Mouse (Mus musculus) cerebellum, adult 18-20 months (tissue): ENCODE measurements around the gene Snx29.

Source experiments
- DNase-seq, 2 experiments: peaks; one replicate each; pipeline ENCODE4 v3.0.0; 2021

Snx29 gene

DNA sequence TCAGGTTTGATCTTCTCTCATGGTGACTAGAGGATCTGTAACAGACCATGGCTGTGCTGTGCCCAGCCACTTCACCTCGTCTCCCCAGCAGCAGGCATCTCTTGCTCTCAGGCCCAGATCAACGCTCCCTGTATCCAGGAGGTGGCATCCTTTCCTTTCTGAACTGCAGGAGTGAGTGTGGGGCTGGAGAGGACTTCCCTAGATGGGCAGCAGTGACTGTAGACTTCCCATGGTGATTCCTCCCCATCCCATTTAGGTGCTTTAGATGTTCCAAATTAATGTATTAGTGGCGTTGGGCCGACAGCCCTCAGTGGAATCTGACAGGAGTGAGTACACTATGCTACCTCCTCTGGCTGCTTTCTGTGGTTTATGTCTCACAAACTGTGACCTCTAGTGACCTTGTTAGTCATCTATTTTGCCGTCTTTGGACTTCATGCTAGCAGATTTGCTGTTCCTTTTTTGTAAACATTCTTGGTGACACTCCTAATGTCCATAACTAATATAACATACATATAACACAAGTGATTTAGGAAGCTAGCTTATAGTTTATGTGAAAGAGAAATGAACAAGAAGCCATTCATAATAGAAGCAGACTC, 132.9 kb downstream of the Snx29 start:
- DNase-seq: no peak

DNA sequence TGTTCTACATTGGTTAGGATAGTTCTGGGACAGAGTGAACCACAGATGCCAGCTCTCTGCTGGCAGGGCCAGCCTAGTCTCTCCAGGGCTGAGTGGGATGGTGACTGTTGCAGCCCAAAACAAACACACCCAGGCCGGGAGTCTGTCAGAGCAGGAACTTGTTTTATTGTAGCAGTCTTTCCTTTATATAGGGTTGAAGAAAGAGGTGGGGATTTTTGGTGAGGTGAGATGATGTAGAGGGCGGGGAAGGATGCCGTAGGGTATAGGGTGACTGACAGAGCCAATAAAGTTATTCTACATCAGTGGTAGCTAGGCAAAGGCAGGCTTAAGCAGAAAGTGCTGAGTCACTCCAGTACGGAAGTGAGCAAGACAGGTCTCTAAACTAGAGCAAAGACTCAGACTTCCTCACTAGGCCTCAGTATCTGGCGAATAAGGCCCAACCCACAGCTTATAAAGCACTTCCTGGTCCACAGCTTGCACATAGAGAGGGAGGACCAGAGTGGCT, 133.5 kb downstream of the Snx29 start:
- DNase-seq: no peak

DNA sequence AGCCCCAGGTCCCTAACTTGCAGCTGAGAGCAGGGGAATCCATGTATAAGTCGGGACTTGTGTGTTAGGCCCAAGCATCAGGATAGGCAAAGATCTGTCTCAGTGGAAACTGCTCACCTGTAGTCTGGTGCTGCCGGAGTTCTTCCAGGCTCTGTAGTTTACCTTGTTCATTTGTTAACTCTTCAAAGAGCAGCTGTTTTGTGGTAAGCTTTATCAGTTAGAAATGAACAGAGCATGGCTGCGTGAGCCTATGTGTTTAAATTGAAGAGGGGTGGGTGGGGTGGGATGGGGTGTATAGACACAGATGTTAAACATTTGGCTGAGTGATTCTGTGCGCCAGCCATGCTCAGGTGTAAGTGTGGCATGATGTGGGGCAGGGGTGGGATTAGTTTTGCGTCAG, 134.4 kb downstream of the Snx29 start:
- no peak for DNase-seq

DNA sequence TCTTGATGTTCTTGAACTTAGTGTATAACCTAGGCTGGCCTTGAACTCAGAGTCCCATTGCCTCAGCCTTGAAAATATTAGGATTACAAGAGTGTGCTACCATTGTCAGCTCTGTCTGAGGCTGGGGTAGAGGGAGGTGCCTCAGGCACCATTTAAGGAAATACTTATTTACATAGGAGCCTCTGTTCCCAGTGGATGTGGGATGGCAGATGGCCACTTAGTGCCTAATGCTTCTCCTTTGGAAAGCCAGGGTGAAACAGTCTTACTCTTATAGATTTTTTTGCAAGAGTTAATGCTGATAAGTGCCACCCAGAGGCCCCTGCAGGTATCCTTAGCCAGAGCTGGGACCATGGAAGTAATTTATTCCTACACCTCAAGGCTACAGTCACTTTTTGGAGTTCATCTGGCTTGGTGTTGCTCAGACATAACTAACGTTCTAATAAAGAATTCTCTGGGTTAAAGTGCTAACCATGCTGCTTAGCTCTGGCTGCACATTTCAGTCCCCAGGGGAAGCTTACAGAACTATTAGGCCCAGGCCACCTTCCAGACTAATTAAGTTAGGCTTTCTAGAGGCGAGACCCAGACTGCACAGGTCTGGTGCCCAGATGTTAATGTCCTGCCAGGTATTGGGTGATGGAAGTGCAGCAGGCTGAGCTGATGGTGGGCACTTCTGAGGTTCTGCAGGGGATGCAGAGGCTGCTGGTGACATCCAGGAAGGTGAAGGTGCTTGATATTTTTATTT, 135.1 kb downstream of the Snx29 start:
- no peak for DNase-seq

DNA sequence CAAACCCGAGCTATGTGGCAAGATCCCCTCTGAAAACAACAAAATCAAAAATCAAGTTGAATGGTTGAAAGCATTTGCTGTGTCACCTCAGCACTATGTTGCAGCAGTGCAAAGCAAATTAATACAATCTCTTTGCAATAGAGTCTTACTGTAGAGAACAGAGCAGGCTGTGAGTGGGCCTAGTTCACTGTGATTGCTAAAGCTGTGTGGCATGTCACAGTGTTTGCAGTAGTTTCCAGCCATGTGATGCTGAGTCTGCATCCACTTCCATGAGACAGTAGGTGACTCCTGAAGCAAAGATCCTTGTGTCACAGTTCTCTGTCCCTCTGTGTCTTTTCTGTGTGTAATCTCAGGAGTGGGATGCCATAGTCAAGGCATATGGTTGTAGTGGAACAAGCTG, 137.5 kb downstream of the Snx29 start:
- DNase-seq: no peak

DNA sequence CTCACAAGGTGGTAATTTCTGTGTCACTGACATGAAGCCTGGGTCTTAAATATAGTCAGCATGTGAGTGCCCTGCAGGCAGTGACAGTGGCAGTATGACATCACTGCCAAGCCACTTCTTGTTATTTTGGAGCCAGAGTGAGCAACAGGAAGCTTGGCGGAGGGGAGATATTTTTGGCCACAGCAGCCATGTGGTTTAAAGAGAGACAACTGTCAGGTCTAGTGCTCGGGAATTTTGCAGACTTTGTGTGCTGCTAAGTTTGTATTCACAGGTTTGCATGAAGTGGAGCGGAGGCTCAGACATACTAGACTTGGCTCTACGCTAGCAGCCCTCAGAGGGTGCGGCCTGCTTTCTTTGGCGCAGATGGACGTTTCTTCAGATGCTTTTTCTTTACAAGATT, 138.9 kb downstream of the Snx29 start:
- peak; percentile 45 to 60 for DNase-seq

DNA sequence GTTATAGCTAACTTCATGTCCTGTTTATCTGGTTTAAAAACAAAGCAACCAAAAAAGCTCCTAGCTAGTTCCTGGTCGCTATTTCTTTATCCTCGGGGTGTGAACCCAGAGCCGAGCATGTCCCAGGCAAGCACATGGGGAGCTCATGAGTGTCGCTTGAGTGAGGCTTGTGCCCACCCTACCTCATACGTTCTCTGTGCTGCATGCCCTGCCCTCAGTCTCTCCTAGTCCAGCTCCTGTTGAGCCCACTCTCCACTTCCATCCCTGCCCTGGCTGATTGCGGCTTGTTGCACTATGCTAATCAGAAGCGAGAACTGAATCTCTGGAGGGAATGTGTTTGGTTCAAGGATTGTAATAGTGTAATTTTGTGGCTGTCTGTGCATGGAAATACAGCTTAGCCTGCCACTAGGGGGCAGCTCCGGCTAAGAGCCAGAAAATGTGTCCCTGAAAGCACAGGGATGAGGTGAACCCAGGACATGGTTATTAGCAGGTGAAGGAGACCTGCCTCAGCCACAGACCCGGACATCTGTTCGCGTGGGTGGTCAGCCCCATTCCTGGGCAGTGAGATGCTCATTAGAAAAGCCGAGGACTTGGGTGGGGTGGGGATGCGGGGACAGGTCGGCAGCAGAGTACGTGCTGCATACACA, 145.9 kb downstream of the Snx29 start:
- peak; percentile 84 for DNase-seq

DNA sequence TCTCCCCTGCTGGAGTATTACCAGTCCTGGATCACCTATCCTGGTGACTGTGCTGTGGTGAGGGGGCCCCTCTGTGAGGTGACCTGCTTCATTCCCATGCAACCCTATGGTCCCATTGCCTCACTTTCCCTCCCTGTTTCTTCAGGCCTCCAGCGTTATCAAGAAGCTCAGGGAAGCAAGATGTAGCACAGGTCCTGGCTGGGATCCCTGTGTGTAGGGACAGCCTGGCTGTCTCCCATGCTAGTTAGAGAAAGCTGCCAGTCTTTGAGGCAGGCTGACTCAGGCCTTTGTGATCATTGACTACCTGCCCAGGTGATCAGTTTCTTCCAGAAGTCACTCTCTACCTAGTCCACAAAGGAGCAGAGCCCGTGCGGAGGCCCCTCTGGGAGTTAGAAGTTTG, 146.8 kb downstream of the Snx29 start:
- no peak for DNase-seq

DNA sequence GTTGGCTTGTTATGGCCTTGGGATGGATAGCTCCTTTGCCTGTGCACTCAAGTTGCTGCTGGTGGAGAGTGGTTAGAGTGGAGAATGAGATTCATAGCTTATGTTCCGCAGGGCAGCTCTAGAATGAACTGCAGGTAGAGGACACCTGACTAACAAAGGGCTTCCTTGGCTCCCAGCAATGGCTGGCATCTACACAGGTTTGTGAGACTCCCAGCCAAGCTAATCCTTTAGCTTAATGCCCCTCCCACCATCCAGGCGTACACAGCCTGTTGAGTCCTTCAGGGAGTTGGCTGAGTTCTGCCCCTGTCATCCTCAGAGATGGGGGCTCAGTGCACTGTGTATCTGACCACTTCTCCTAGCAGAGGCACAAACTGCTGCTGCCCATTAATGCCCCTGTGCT, 148.5 kb downstream of the Snx29 start:
- no peak for DNase-seq

DNA sequence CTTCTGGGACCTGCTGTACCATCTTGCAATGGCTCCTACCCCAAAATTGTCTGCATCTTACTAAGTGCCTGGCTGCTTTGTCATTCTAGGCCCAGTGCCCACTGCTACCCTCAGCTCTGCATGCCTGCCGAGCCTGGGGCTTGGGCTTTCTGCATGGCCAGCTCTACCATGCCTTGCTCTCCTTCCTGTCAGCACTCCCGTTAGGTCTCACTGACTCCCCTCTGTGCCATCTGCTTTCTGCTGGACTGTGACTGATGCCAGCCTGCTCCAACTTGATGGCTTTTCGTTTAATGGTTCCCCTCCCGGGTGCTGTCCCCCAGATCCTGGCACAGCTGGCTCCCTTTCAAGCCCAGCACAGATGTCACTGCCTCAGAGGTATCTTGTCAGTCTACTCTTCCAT, 150.1 kb downstream of the Snx29 start:
- DNase-seq: peak; percentile 70 to 75

DNA sequence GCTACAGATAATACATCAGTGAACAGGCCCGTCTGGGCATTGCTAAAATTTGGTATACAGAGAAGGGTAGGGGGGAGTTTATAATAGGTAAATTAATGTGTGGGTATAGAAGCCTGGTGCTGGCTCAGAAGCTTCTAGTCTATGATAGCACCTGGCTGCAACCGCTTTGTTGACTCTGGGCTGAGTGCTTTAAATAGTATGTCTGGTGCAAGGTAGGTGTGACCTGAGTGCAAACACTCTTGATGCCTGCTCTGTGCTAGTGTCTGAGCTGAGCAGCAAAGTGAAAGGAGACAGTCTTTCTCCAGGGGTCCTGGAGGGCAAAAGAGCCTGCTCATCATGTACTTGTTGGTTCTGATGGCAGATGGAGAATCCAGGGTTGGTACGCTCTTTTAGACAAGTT, 150.8 kb downstream of the Snx29 start:
- no peak for DNase-seq

DNA sequence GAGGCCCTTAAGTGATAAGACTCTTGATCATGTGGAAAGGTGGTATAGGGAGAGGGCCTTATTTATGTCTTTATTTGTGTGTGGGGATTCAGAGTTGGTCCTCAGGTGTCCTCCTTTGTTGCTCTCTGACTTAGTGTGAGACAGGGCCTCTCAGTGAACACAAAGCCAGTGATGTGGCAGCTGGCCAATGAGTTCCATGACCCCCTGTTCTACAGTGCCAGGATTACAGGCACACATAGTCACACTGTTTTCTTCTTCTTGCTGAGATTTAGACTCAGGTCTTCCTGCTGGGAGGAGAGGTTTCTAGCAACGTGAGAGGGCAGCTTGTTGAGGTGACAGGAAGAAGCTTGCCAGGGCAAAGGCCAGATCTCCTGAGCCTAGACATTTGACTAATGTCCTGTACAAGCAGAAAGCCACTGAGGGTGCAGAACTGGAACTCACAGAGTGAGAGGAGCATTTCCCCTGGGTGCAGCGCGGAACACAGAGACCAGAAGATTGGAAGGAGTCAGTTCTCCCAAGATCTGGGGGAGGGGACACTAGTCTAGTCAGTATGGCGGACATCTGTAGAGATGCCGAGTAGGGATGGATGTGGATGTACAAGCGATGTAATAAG, 151.3 kb downstream of the Snx29 start:
- no peak for DNase-seq

DNA sequence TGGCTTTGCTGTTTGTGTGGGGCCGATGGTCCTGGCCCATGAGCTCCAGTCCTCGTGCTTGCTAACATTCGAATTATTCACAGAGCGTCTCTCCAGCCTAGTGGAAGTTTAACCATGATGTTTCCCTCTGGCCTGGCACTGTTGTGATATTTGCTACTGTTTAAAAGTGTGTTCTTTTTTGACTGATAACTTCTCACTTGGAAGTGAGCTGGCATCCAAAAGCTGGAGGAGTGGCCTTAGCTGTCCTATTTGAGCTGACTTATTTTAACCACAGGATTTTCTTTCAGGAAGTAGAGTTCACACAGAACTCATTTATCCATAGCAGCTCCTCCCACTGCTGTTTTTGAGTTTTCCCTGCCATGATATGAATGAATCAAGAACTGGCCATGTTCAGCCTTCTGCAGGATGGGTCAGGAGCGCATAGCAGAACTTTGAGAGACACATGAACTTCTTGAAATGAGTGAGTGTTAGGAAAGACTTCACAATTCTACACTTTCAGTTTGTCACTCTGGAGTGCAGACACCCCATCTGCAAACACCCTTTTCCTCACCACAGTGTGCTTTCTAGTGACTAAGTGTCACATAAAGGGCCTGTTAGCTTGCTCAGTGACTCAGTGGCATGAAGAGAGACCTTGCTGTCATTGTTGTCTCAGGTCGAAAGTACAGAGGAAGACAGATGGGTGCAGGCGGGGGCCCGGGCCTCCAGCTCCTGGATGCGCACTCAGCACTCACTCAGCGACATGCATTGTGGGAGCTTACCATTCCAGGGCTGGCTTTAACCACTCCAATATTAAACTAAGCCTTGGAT, 152.6 kb downstream of the Snx29 start:
- DNase-seq: no peak

DNA sequence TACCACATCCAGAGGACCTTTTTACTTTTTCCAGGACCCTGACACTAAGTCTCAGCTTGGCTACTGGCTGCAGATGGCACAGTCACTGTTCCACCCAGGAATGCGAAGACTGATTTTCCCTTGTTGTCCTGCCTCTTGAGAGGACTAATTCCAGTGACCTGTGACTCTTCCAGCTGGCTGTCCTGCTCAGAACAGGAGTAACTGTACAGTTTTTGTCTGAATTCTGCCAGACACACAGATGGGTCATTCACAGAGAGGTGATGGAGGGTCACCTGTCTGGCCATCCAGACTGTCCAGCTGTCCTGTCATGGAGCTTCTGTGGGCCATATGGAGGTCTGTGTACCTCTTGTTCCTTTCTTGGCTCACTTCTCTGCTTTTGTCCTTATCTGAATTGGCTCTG, 153.6 kb downstream of the Snx29 start:
- no peak for DNase-seq

DNA sequence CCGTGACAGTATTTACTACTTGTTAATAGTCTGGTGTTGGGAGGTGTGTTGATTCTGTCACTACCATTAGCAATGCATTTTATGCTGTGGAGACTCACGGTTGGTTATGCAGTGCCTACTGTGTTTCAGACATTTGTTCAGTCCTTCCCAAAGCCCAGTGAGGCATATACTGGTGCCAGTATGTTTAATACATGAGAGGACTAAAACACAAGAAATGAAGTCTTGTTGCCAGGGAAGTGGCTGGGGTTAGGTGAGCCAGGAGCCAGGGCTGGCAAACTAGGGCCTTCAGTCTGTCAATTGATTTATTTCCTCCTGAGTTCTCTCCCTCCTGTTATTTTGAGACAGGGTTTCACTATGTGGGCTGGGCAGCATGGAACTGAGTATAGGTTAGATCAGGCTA, 154.3 kb downstream of the Snx29 start:
- no peak for DNase-seq

DNA sequence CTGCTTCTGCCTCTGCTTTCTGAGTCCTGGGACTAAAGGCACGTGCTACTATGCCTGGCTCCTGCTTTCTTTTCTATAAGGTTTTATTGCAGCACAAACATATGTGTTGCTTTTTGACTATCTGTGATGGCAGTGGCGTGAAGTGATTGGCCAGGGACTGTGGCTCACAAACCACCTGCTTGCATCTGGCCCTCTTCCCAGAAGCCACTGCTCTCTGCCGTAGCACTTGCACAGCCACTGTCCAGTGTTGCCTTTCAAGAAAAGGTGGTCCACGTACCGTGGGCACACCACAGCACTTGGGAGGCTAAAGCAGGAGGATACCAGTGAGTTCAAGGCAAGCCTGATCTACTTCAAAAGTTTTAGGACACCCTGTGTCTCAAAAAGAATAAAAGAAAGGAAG, 154.9 kb downstream of the Snx29 start:
- DNase-seq: no peak

DNA sequence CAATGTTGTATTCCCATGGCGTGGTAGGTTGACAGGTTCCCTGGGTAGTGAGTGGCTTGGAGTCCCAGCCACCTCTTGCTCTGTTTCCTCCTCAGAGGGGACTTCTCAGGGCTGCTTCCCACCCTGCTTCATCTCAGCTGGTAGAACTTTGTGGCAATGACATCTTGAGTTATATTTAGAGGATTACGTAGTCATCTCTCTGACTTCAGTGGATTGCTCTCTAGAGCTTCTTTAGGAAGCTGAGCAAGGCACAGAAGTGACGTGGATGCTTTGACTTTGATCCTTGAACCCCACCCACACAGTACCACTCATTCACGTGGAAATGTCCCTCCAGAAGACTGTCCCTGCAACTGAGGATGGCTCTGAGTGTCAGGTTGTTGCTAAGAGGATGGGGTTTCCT, 156.9 kb downstream of the Snx29 start:
- DNase-seq: no peak

DNA sequence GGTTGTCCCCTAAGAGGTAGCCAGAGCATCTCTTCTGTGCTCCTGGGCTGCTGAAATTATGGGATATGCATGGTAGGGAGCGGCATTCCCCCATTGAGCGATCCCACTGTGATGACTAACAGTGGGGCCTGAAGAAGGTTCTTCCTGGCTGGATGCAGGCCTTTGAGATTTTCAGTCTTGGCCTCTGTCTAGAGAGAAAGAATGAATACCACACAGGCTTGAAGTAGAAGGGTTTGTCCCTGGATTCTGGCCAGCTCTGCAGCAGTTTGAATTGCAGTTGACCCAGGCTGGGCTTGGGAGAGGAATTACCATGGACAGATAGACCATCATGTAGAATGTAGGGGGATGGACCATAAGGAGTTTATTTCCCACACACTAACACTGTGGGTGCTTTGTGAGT, 159.5 kb downstream of the Snx29 start:
- no peak for DNase-seq

DNA sequence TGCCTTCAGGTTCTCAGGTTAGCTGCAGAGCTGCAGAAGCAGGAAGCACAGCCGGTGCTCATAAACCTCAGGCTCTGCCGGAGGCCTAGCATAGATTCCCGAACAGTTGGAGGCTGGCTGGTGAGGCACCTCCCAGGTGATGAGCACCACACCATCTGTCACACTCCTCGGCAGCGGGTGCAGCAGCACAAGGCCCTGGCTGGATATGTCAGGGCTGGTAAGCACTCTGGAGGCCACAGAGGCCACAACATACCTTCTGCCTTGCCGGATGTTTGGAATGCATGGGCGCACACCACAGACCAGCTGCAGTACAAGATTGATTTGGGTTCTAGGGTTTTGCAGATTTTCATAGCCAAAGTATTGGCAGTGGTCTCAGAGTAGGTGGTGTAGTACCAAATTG, 172.2 kb downstream of the Snx29 start:
- DNase-seq: peak; percentile 56 to 57

DNA sequence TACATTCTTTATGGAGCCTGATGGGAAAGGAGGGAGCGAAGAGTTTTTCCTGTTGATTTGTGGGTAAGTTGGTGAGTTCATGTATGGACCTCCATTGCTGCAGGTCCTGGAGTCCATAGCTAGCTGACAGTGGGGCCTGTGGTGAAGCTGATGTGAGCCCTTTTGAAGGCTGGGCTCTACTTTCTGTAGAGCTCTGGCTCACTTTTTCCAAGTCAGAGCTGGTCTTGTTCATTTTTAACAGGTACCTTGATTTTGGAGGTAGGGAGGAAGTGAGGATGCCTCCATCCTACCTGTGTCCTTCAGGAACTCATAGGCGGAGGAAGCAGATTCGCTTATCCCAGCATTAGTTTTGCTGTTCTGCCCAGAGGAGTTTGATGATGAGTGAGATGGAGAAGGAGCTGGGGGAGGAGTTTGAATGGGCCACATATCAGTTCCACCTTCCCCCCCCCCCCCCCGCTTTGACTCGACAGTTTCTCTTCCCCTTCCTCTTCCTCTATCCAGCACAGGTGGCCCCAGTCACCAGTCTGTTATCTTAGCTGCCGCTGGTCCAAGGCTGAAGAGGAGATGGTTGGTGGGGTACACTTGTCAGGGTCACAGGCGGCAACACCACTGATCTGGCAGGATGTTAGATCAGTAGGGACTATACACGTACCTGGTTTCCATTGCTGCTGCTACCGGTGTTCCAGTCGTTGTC, 173.4 kb downstream of the Snx29 start:
- DNase-seq: no peak

DNA sequence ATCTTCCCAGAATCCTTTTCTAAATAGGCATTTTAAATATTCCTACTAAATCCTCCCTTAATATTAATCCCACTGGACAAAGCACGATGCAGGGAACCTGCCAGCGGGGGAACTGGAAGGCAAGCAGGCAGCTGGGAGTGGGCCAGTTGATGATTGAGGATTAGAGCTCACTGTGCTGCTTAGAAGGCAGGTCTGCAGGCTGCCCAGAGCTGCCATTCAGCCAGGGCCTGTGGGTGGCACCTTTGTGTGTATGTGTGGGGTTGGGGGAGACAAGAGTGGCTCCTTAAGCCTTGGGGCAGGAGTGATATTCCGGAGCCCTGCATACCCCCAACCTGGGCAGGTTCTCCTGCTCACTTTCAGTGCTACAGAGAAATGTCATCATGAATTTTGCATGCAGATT, 174.0 kb downstream of the Snx29 start:
- DNase-seq: no peak

DNA sequence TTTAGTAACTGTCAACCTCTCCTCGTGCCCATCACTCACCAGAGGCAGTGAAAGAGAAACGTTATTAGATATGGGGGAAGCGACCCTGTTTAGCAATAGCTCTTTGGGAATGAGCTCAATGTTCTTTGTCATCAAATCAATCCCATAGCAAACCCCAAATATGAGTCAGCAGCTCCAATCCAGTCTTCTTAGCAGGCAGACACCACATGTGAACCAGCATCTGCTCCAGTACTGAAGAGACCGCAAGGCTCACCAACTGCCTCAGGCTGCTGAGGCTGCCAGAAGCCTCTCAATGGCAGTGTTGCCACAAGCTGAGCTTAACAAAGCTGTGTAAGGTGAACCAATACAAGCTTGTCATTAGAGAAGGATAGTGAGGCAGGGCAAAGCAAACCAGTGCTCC, 177.4 kb downstream of the Snx29 start:
- no peak for DNase-seq
